Mouse (Mus musculus) natural killer cell, adult 2 months (primary cell): Measurements from ENCODE around the gene Syngr1.
A peak's percentile ranks its signal among the peaks of the same experiment; 100 is the strongest.

Experiments
- DNase-seq, 2 experiments: peaks; one replicate each; pipeline ENCODE4 v3.0.0; 2022; ENCODE audit warnings: low spot score in 2 of 2

Gene Syngr1

GRCm38 (mm10) chr15:80070095-80070644, 21.0 kb upstream of the Syngr1 start:
- DNase-seq, result no peak

DNA sequence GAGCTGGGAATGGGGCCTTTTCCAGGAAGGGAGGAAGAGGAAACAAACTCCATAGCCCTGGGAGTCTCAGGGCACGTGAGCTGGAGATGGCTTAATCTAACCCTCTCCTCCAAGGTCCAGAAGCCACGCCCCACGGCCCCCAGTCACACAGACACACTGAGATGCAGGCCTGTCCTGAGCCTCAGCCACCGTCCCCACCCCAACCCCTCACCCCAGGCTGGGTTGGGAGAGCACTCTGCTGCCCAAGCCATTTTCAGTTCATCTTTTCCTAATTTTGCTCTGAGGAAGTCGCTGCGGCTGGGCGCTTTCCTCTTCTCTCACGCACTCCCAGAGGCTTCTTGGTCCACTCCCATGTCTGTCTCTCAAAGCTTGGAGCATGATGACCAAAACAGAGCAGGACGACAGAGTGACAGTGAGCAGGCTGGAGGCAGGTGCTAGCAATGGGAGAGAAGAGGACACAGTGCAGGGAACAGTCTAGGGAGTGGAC, 19.1 kb upstream of the Syngr1 start:
- no peak for DNase-seq

DNA sequence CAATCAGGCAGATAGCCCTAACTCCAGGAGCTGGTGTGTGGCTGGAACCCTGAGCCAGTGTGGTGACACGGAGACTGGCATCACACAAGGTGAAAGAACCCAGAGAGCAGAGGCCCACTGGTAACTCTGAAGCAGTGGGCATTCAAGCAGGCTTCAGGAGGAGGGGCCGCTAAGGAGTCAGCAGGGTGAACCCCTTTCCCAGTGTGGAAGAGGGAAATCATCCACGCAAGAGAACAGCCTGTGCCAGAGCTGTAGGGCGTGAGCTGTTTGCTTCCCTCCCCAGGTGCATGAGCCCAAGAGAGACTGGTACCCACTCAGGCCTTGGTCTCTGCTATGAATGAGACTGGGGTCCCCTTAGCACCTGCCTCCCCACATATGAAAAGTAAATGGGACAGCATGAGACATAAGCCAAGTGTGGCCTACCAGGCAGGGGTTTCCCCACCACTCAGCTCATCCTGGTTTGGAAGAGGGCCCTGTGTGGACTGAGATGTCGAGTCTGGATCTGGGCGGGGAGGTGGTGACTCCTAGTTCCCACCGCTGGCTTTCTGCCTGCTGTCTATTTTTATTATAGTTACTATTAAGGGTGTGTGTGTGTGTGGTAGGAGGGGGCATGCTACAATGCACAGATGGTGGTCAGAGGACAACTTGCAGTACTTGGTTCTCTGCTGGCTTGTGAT, 18.4 kb upstream of the Syngr1 start:
- DNase-seq, result no peak

GRCm38 (mm10) chr15:80073256-80073621, 17.9 kb upstream of the Syngr1 start:
- no peak for DNase-seq

DNA sequence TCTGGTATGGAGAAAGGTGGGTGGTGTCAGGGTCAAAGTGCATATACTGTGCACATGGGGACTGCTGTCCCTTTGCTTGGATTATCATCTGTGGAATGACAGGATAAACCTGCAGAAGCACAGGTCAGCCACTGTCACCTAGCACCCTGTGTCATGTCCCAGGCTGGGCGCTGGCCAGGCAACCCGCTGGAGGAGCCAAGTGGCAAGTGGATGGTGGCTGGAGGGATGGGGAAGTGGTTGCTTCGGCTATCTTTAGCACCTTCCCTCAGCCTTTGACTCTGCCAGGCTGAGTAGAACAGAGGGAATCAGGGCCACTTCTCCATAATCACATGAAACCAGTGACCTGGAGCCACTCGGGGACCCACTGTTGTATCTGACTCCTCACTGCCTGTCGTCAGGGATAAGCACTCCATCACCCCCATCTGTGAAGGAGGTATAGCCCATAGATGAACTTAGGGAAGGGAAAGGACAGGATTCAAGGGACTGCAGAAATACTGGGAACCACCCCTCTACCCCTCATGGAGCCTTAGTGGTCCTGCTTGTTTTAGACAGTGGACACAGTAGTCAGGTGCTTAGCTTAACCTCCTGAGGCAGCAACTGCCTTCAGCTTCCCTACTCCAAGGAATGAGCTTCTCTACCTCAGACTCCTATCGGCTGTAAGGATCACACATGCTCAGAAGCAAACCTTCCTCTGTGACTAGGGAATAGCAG, 16.3 kb upstream of the Syngr1 start:
- DNase-seq, result no peak

DNA sequence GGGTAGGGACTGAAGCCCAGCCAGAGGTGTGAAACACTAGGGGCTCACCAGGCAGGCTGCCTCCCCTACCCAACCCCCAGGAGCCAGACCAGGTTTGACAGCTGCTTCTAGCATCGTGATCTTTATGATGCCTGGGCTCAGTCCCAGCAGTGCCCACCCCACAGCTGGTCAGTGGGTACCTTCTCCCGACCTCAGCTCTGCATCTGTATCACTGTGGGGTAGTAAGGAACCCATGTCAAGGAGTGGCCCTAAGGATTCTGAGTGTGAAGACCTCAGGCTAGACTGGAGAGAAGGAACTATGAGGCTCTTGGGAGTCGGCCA, 15.8 kb upstream of the Syngr1 start:
- DNase-seq, result no peak

- DNase-seq, result no peak
Measured at GRCm38 (mm10) chr15:80075733-80076337, 15.3 kb upstream of the Syngr1 start.

GRCm38 (mm10) chr15:80076338-80077136, 14.6 kb upstream of the Syngr1 start:
- DNase-seq, result peak; percentile 69 to 70

DNA sequence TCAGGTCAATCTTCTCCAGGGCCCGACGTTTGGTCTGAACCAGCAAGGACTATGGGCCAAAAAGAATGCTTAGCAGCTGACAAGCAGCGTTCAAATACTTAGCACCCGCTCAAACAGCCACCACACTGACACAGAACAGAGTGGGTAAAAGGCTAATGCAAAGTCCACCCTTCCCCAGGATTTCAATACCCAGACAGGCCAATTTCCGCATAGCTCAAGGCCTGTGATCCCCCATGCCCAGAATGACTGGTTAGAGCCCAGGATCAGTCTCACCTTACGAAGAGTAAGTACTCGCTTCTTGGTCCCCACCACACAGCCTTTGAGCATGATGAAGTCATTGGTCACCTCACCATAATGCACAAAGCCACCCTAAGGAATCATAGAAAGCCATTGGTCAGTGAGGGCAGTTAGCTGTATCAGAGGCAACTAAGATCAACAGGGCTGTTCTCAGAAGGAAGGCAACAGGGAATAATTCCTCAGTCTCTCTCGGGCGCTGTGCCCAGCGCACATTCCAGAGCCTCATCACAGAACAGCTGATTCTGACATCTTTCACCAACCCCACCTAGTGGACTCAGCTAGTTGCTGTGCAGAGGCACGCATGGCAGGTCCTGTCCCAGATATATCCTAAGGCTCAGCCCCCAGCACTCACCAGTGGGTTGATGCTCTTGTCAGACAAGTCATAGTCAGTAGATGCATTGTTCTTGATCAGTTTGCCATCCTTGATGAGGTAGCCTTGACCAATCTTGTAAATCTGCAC, 12.9 kb upstream of the Syngr1 start:
- no peak for DNase-seq

DNA sequence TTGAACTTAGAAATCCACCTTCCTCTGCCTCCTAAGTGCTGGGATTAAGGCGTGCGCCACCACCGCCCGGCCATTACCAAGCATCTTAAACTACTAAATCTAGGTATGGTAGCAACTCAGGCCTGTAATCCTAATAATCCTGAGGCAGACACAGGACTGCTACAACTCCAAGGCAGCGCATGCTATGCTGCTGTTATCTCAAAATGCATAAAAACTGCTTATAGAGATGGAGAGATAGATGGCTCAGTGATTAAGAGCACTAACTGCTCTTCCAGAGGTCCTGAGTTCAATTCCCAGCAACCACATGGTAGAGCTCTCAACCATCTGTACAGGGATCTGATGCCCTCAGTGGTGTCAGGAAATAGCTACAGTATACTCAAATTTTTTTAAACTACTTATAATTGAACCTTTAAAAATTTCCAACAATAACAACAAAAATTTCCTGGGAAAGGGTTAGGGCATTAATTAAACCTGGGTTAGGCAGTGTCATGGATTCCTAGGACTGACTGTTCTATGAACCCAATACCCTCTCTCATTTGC, 11.9 kb upstream of the Syngr1 start:
- DNase-seq, result no peak

- no peak for DNase-seq
Measured at GRCm38 (mm10) chr15:80079954-80080353, 11.2 kb upstream of the Syngr1 start.

DNA sequence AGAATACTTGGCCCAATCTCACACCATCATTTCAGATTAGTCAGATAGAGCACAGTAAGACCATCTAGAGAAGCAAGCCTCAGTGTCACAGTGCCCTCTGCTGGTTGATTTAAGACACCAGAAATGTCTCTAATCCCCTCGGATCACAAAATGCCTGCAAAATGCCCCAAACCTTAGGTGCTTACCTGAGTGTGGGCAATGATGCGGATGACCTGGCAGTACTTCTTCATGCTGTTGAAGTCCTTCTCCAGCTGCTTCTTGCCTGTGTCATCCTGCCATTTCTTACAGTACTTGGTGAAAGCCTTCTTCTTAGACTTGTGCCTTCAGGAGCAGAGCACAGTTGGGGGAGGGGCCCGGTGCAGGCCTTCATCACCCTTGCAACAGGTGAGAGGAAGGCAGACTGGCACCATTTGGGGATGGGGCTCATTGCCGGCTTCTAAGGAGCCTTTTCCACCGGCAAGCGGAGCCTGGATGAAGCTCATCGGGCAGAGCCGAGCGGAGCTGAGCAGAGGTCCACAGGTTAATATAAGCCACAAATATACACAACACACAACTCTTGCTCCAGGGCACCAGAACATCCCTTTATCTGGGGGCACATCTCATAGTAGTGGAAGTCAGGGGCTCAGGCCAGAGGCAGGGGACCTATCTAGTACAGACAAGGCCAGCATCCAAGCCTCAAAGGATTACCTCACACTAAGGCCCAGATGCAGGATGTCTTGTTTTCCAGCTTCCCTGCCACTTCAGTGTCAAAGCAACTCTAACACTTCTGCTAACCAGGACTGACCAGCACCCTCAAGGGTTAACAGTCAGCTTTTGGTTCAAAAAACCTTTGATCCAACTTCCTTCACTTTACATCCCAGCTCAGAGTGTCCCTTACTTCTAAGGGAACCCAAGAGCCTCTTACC, 10.2 kb upstream of the Syngr1 start:
- DNase-seq, result peak; percentile 45 to 55

DNA sequence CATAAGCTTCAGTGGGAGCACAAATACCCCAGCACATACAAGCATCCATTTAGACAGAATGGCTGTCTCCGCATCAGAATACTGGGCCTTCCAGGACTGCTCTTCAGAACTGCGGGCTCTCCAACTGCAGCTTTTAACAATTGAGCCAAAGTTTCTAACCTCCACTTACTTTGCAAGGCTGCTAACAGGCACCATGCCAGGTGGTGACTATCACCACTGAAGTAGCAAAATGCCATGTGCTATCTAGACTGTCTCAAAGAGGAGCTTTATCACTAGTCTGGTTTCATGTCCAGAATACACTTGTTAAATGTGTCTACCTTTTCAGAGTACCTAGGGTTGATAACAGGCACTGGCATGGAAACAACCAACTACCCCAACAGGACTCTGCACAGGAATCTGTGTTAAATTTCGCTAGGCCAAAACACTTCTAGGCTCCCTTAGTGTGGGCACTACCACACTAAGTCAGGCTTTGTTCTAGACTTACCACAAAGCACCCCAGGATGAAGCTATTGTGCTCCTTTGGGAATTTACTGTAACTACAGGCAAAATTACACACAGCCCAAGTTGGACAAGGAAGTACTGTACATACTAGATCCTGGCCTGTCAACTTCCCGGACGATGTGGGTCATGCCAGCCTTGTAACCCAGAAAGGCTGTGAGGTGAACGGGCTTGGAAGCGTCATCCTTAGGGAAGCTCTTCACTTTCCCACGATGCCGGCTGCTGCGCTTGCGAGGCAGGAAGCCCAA, 9.2 kb upstream of the Syngr1 start:
- DNase-seq, result no peak

DNA sequence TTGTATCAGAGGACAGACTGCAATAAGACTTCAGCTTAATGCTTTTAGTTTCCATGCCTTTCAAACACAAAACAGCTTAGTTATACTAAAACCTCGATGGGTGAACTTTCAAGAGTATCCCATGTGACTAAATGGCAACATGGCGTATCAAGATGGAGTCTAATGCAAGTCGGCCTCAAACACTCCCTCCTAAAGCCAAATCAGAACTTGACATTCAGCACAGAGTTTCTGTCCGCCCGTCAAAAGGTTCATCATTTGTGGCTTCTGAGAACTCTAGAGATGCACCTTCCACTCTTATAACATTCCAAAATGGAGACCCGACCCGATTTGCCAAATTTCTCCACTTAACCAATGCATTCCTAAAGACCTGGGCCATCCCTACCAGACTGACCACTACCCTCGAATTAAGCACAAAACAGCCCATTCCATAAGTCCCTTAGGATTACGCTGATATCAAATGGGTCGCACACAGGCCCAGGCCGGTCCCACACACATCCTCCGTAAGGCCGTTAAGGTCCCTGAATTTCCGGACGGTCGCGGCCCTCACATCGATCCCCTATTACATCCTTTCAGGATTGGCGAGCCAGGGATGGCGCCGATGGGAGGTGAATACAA, 8.4 kb upstream of the Syngr1 start:
- DNase-seq, result peak in 1 of 2 experiments; percentile 24

DNA sequence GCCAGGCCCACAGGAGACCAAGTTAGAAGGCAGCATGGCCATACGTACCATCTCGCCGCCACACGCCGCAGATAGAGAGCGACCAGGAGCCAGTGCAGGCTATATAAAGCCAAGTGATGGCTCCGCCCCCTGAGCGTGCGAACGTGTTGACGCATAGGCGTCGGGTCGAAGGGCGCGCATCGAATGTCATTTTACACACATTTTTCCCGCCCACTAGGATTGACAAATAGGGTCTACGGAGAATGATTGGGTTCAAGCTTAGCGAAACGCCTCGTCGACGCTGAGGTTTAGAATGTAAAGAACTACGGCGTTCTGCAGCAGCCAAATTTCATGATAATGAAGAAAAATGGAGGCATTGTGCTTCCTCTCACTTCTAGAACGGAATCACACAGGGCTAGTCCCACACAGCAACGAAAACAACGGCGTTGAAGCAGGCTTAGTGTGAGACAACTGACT, 7.8 kb upstream of the Syngr1 start:
- peak; percentile 98 for DNase-seq

GRCm38 (mm10) chr15:80083740-80084139, 7.4 kb upstream of the Syngr1 start:
- no peak for DNase-seq

DNA sequence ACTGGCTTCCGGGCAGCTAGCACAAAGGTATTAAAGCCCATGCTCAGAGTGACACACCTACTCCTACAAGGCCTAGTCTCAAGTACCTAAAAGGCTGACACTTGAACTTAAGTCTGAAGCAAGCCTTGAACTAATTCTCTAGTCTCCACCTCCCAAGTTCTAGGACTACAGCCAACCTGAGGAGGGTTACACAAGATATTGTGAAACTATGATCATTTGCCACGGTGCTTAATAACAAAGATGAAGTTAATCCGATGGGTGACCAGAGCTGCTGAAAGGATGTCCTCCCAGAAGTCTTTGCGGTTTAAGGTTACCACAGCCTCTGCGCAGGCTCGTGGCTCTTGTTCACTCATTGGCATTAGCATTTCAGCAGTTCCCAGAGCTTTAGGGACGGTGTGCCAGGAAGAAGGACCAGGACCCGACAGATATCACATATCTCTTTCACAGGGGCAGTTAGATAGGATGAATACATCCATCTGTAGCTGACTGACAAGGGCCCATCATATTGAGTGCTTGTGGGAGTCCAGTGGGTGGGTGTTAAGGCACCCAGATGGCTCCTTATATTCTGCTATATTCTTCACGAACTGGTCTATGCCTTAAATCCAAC, 3.6 kb upstream of the Syngr1 start:
- DNase-seq, result no peak

- DNase-seq, result peak; percentile 88 to 94
Measured at GRCm38 (mm10) chr15:80088637-80089036, 2.5 kb upstream of the Syngr1 start.
